Mouse (Mus musculus) ZHBTc4 (cell line): ENCODE measurements around the gene Uvssa.

ENCODE experiments used
- DNase-seq: peaks from one replicate; pipeline ENCODE4 v3.0.0-alpha.2; 2011; ENCODE audit warnings: low read depth, low spot score

Uvssa gene

GRCm38 (mm10) chr5:33442927-33443710 is 64.8 kb downstream of the Uvssa start:
- peak; percentile 73 for DNase-seq

DNA sequence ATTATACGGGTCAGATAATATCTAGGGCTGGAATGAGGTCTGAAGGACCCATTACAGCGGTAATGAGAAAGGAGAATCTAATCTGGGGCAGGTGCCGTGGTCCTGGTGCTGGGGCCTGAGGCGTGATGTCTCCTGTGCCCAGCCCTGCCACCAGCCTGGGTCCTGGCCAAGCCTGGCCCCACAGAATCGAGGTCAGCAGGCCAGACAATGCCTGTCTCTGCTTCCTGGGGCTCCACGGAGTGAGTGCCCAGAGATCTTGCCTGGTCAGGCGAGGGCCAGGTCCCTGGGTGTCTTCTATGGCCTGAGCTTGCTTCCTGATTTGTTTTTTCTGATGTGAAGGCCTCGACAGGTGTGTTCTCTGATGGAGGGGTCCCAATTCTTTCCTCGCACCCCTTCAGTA is 65.4 kb downstream of the Uvssa start:
- no peak for DNase-seq

DNA sequence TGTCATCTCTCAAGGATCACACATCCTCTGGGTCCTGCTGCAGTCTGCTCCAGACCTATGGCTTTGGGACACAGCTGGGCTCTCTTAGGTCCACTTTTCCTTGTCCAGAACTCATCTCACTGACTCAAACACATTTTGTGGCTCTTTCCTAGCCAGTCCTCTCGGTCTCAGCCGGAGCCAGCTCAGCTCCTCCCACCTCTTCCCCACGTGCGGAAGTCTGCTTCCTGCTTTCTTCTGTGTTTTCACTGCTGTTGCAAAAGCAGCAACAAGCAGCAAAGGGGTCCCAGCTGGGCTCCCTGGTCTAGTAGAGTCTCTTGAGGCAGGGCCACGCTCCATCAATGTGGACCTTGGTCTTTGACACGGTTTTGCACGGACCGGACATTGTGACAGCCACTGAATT is 77.4 kb downstream of the Uvssa start:
- no peak for DNase-seq

- no peak for DNase-seq
These were observed 79.8 kb downstream of the Uvssa start for GRCm38 (mm10) chr5:33458132-33458622.

- DNase-seq: no peak
These were observed 80.8 kb downstream of the Uvssa start for GRCm38 (mm10) chr5:33459111-33459510.

GRCm38 (mm10) chr5:33464390-33464789 is 86.0 kb downstream of the Uvssa start:
- no peak for DNase-seq

DNA sequence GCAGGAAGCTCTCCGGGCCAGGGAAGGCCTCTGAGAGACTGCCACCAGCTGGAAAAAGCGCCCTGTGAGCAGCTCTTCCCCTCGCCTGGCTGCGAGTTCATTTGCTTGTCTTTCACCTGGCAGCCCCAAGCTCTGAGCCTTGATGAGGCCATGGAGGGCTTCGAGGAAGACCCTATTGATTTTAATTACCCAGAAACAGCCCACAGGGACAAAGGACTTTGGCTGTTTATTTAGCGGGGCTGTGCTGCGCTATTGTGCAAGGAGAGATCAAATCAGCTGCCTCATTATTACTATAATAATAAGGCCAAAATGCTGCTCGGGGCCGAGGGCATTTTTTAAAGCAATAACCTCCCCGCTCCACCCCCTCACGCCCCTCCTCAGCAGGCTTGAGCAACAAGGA is 87.1 kb downstream of the Uvssa start:
- DNase-seq: no peak
